Mouse (Mus musculus) lung, adult 18-20 months (tissue): ENCODE measurements around the gene Smco2.
"Not testable (repeated sequence)": the region's sequence is repeated elsewhere in the genome, so short reads cannot be mapped to it uniquely, and the experiment has no call there.

ENCODE experiments used
- DNase-seq, 2 experiments: peaks; one replicate each; pipeline ENCODE4 v3.0.0; 2022; ENCODE audit warnings: mixed read lengths in 2 of 2

Gene Smco2

GRCm38 (mm10) chr6:146863154-146863553 lies 13.2 kb downstream of the Smco2 start:
- no peak for DNase-seq

GRCm38 (mm10) chr6:146864370-146864769 lies 14.5 kb downstream of the Smco2 start:
- DNase-seq: not testable (repeated sequence)

- no peak for DNase-seq
These were observed 15.8 kb downstream of the Smco2 start for GRCm38 (mm10) chr6:146865701-146866100.

- DNase-seq: no peak
These were observed 22.1 kb downstream of the Smco2 start for GRCm38 (mm10) chr6:146871975-146872374.

- DNase-seq: no peak
These were observed 24.5 kb downstream of the Smco2 start for GRCm38 (mm10) chr6:146874415-146874814.

- no peak for DNase-seq
These were observed 26.9 kb downstream of the Smco2 start for GRCm38 (mm10) chr6:146876820-146877219.

- DNase-seq: no peak
These were observed 27.6 kb downstream of the Smco2 start for GRCm38 (mm10) chr6:146877425-146878045.

- no peak for DNase-seq
These were observed 29.0 kb downstream of the Smco2 start for GRCm38 (mm10) chr6:146878926-146879325.

GRCm38 (mm10) chr6:146879856-146880255 lies 30.0 kb downstream of the Smco2 start:
- no peak for DNase-seq

- DNase-seq: no peak
These were observed 30.4 kb downstream of the Smco2 start for GRCm38 (mm10) chr6:146880296-146880695.

GRCm38 (mm10) chr6:146881896-146882770 lies 32.2 kb downstream of the Smco2 start:
- DNase-seq: no peak

GRCm38 (mm10) chr6:146883426-146883825 lies 33.5 kb downstream of the Smco2 start:
- no peak for DNase-seq

- no peak for DNase-seq
These were observed 34.3 kb downstream of the Smco2 start for GRCm38 (mm10) chr6:146884171-146884570.

- DNase-seq: peak; percentile 42 to 55
These were observed 34.9 kb downstream of the Smco2 start for GRCm38 (mm10) chr6:146884851-146885250.

- peak; percentile 94 to 95 for DNase-seq
These were observed 38.2 kb downstream of the Smco2 start, which contains the start of gene Ppfibp1 for GRCm38 (mm10) chr6:146887958-146888659. Gene Ppfibp1, plus strand, starts transcription at chr6:146888487.

- DNase-seq: no peak
These were observed 39.0 kb downstream of the Smco2 start for GRCm38 (mm10) chr6:146888660-146889490.

- DNase-seq: no peak
These were observed 40.3 kb downstream of the Smco2 start for GRCm38 (mm10) chr6:146890215-146890614.

- DNase-seq: peak in 1 of 2 experiments; percentile 18
These were observed 40.7 kb downstream of the Smco2 start for GRCm38 (mm10) chr6:146890633-146891032.

GRCm38 (mm10) chr6:146893890-146894289 lies 44.0 kb downstream of the Smco2 start:
- no peak for DNase-seq

GRCm38 (mm10) chr6:146898709-146899108 lies 48.8 kb downstream of the Smco2 start:
- no peak for DNase-seq

GRCm38 (mm10) chr6:146899647-146900046 lies 49.7 kb downstream of the Smco2 start:
- no peak for DNase-seq

- DNase-seq: no peak
These were observed 52.0 kb downstream of the Smco2 start for GRCm38 (mm10) chr6:146901929-146902328.
